Mouse (Mus musculus): ENCODE data around the gene Kpna1.
"Not testable (repeated sequence)": the region's sequence is repeated elsewhere in the genome, so short reads cannot be mapped to it uniquely, and the experiment has no call there.

Kpna1 gene

GRCm38 (mm10) chr16:35993316-35993715 lies 14.8 kb downstream of the Kpna1 start:
- DNase-seq, result no peak

GRCm38 (mm10) chr16:35998852-35999251 lies 20.3 kb downstream of the Kpna1 start:
- not testable (repeated sequence) for DNase-seq

DNA sequence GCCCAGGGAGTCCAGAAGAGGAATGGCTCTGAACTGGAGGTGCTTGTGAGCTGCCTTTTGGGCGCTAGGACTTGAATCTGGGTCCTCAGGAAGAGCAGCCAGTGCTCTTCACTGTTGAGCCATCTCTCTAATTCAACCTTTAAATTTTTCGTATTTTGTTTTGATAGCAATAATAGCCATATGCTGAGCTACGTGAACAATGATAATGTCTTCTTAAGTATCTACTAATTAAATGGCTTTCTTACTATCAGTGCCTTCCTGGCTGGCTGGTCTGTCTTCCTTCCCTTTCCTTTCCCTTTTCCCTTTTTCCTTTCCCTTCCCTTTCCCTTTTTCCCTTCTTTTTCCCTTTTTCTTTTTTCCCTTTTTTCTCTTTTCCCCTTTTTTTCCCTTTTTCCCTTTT lies 29.8 kb downstream of the Kpna1 start:
- no peak for DNase-seq

DNA sequence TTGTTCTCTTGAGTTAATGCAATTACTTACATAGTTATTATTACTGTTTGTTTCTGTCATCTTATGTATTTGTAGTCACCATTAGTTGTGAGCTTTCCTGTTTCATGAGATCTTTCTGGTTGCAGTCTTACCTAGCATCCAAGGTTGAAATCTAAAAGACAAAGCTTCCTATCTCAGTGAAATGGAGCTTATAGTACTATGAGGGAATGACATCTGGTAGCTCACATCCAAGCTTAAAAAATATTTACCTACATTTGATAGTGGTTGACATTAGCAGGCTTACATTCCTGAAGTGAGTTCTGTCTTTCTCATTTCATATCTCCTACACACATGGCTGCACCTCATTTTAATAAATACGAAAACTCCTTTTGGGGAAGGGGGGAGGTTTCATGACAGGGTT lies 37.8 kb downstream of the Kpna1 start:
- DNase-seq, result no peak

- not testable (repeated sequence) for DNase-seq
These were observed 49.6 kb downstream of the Kpna1 start for GRCm38 (mm10) chr16:36028120-36028519.

GRCm38 (mm10) chr16:36040640-36041624 lies 62.4 kb downstream of the Kpna1 start, which contains the start of gene Wdr5b:
Gene Wdr5b, plus strand, starts transcription at chr16:36041190.
- DNase-seq, result peak; percentile 89 to 95

DNA sequence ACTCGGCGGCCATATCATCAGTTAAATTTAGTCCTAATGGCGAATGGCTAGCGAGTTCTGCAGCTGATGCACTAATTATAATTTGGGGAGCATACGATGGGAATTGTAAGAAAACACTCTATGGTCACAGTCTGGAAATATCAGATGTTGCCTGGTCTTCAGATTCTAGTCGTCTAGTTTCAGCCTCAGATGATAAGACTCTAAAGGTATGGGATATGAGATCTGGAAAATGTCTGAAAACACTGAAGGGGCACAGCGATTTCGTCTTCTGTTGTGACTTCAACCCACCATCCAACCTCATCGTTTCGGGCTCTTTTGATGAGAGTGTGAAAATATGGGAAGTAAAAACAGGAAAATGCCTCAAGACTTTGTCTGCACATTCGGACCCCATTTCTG lies 63.1 kb downstream of the Kpna1 start:
- DNase-seq, result no peak

DNA sequence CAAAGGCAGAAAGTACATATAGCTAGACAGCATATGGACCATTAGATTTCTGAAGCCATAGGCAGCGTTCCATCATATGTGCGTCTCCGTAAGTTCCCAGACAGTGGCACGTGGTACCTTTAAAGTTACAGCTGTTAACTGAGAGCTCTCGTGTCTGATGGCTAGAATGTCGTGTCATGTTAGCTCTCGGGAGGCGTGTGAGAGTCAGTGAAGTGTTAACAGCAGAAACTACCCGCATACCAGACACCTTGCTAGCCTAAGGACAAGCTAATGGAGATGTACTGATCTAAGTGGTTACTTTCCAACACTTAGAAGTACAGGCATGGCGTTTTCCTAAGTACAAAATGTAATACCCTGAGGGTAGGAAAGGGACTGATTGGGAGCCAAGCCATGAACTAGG lies 64.5 kb downstream of the Kpna1 start:
- DNase-seq, result no peak

- no peak for DNase-seq
These were observed 65.4 kb downstream of the Kpna1 start for GRCm38 (mm10) chr16:36043964-36044363.

GRCm38 (mm10) chr16:36047538-36047937 lies 69.0 kb downstream of the Kpna1 start:
- no peak for DNase-seq

DNA sequence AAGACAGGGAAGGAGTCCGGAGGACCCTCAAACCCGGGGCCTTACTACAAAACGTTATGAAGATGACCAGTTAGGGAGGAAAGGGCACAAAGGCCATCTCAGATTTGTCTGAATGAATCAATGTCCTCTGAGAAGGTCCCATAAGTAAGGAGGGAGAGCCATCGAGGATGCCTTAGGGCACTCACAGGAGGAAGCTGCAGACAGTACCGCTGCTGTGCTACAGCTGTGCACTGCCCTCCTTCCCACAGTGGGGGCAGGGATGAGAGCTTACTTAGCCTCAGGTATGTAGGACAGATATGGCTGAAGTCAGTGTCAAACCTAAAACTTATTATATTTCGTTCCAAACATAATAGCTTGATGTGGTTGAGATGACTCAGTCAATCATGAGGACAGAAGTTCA lies 72.9 kb downstream of the Kpna1 start:
- DNase-seq, result no peak

GRCm38 (mm10) chr16:36053524-36054275 lies 75.2 kb downstream of the Kpna1 start:
- DNase-seq, result no peak

- no peak for DNase-seq
These were observed 76.4 kb downstream of the Kpna1 start for GRCm38 (mm10) chr16:36054920-36055319.

- no peak for DNase-seq
These were observed 77.9 kb downstream of the Kpna1 start for GRCm38 (mm10) chr16:36056416-36056815.

- no peak for DNase-seq
These were observed 79.5 kb downstream of the Kpna1 start for GRCm38 (mm10) chr16:36057933-36058475.

DNA sequence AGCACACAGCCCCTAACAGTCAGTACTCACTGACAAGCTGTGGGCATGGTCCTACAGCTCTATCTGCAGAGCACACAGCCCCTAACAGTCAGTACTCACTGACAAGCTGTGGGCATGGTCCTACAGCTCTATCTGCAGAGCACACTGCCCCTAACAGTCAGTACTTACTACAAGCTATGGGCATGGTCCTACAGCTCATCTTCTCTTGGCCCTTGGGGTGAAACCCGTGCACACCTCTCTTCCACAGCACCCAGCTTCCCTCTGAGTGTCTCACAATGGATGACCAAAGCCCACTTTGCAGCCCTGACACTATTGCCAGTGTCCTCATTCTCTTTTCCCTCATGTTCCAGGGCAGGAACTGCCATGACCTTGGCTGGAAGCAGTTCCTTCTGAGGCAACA lies 84.0 kb downstream of the Kpna1 start:
- DNase-seq, result not testable (repeated sequence)

DNA sequence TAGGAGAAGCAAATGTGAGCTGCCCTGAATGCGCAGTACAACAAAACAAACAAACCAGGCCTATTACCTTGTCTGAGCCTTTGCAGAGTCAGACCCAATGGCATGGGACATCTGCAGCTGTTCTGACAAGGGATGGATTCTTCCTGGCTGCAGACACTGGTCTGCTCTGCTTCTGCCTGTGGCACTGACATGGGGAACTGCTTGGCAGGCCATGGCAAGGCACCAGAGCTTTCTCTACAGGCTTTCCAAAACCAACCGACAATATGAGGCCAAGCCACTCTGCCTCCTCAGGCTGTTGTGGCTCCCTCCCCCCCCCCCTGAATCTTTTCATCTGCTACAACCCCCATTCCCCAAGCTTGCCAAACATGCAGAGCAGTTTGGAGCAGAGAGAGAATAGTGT lies 84.8 kb downstream of the Kpna1 start:
- DNase-seq, result no peak

DNA sequence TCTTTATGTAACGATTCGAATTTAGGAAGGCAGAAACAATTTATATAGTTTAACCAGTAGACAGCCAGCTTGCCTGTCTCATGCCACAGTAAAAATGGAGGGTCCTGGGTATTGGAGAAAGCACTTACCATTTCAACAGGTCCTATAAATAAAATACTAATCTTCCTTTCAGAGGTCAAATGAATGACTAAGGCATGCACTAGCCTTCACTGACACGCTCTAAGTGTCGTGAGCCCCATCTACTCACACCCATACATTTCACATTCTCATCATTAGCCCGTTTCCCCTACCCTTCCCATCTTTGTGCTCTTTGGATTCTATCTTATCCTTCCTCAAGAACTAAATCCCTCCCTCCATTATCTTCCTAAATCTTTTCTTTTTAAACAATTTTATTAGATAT lies 86.4 kb downstream of the Kpna1 start:
- no peak for DNase-seq

DNA sequence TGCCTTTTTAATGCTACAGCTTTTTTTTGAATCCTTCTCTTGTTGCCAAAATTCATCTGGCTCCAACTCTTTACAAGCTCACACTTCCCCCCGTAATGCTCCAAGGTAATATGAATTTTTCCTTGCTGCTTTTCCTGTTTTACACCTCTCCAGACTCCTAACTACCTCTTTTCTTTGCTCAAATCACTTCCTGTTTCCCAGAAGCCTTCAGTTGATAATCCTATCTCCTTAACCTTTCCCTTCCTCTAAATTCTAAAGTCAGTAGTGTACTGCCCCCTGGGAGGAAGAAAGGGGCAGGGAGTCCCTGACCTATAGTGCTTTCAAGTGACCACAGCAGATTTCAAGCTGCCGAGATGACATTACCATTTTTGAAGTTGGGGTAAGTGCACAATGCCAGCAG lies 89.1 kb downstream of the Kpna1 start:
- no peak for DNase-seq

- no peak for DNase-seq
These were observed 89.8 kb downstream of the Kpna1 start for GRCm38 (mm10) chr16:36068356-36068755.

DNA sequence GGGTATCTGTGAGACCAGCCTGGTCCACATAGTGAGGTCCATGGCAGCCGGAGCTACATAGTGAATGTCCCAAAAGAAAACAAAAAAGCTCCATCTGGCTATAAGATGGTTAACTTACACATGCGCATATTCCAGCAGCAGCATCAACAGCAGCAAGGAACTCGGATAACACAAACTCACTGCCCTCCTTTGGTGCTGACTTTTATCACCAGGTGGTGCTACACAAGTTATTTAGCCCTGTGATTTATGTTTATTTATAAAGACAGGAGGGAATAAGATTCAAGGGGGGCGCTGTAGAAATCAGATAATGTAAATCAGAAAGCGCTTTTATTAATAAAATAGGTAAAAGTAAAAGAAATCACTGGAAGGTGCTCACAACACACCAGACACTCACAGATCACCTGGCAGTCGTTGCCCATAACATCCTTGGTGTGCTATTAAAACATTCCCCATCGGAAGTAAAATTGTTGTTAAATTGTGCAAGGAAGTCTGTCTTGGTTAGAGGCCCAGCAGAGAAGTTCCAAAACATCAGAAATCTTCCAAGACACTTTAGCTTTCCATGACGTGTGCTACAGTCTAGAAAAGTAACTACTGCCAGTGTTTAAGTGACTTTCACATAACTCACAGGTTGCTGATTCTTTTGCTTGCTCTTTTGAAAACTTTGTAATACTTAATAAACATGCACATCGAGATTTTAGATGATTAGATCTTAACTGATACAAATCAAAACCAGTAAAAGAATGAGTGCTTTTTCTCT lies 91.4 kb downstream of the Kpna1 start:
- DNase-seq, result no peak

GRCm38 (mm10) chr16:36071071-36071449 lies 92.5 kb downstream of the Kpna1 start:
- DNase-seq, result no peak
